Mouse (Mus musculus): Measurements from ENCODE around the gene Ddhd1. TPM values are rescaled to one million over a fixed set of nuclear protein-coding genes. Genes with fewer than 3 reads are reported as not detected.
A peak's percentile ranks its signal among the peaks of the same experiment; 100 is the strongest.

Ddhd1 gene
- polyA plus RNA-seq, 1 experiment: 47.3 TPM

- TF ChIP-seq CTCF (IDR thresholded peaks at IDR 0.05; ENCODE audit: borderline replicate concordance, extremely low read depth, insufficient read depth, insufficient read length) (no peak), POLR2A (IDR thresholded peaks at IDR 0.05; ENCODE audit: borderline replicate concordance, extremely low read depth, insufficient read depth, insufficient read length, poor library complexity, severe bottlenecking) (no peak)
- no peak for DNase-seq (ENCODE audit: low read depth)
Measured at GRCm38 (mm10) chr14:45544026-45544425, 113.9 kb downstream of the Ddhd1 start.

GRCm38 (mm10) chr14:45539659-45540468 is 118.1 kb downstream of the Ddhd1 start:
- DNase-seq (ENCODE audit: low read depth): peak; percentile 89
- TF ChIP-seq CTCF (IDR thresholded peaks at IDR 0.05; ENCODE audit: borderline replicate concordance, extremely low read depth, insufficient read depth, insufficient read length): peak; percentile 82
- no peak for TF ChIP-seq POLR2A (IDR thresholded peaks at IDR 0.05; ENCODE audit: borderline replicate concordance, extremely low read depth, insufficient read depth, insufficient read length, poor library complexity, severe bottlenecking)

Other genes starting within 250 kb of the Ddhd1 start
- gene Fermt2, start 128.0 kb downstream of the Ddhd1 start, polyA plus RNA-seq (2012; rRNA removed): 44.8 and 46.3 TPM in 2 replicates